Mouse (Mus musculus): ENCODE results near the gene Uba1. TPM values are rescaled to one million over a fixed set of nuclear protein-coding genes. Genes with fewer than 3 reads are reported as not detected.

The Uba1 gene
- 100 to 1,000 TPM; 365 to 398 TPM for total RNA-seq (2021)

- peak; percentile 40 to 62 for DNase-seq (ENCODE audit: extremely low spot score in 1 of 2, low spot score in 1 of 2)
Observed at GRCm38 (mm10) chrX:20658026-20658652, at the start of gene Uba1. TSS of gene Uba1 (plus strand) at chrX:20658326.

DNA sequence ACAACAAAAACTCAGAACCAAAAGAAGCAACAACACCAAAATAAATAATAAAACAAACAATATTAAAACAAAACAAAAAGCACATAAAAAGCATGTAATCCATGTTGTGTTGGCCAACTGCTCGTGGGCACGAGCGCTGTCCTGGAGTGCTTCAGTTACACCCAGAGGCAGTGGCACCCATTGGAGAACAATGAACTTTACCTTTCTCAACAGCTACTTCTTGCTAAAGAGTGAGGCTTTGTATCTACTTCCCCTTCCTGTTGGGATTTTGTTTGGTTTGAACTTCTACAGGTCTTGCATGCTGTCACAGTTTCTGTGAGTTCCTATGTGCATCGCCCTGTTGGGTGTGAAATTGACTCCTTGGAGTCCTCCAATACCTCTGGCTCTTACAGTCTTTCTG is 49.6 kb upstream of the Uba1 start:
- DNase-seq (ENCODE audit: extremely low spot score in 1 of 2, low spot score in 1 of 2) = no peak

DNA sequence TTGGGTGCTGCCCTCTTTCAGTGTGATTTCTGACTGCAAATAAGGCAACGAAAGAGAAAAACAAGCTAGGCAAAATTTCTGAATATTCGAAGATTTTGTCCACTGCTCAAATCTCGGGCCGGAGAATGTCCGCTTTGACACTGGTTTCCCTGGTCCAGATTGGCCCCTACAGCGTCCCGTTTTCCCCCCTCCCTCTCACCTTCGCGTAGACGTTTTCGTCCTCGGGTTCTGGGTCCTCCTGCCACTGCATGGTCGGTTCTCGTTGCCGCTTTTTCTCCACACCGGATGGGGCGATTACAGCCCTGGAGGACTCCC is 41.3 kb upstream of the Uba1 start:
- peak in 1 of 2 experiments; percentile 37 for DNase-seq (ENCODE audit: extremely low spot score in 1 of 2, low spot score in 1 of 2)

DNA sequence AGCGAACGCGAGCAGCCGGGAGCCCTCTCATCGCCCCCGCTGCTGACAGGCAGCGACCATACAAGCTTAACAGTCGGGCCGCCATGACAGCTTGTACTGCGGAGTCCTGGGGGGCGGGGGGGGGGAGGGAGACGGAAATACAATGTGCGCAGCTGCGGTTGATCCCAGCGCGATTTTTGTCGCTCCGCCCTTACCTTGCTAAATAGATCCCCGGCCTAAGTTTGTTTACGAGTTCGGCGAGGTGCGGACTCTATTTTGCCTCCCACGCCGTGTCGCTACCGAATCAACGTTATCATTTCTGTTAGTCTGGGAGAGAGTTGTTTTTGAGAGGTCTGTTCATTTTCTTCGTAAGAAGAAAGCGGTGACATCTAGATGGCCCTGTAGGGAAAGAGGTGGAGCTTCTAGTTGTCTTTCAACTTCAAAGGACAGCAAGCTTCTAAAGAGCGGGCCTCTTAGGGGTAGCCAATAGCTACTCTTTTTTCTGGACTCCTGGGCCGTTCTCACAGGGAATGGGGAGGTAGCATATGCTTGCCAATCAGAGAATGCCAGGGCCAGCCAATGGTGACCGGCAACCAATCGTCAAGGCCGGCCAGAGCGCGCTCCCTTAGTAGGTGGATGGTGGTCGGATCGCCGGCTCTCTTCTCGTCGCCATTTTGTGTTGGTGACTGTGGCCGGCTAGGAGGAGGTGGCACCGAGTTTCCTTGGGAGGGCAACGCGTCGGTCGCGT is 40.8 kb upstream of the Uba1 start, which contains the start of the genes Rbm10 and Ndufb11:
TSS of gene Rbm10 (plus strand) at position 328 of the 727 bp plus-strand sequence.
TSS of gene Ndufb11 (minus strand) at position 444 of the 727 bp plus-strand sequence.
- DNase-seq (ENCODE audit: extremely low spot score in 1 of 2, low spot score in 1 of 2) = peak in 1 of 2 experiments; percentile 59

DNA sequence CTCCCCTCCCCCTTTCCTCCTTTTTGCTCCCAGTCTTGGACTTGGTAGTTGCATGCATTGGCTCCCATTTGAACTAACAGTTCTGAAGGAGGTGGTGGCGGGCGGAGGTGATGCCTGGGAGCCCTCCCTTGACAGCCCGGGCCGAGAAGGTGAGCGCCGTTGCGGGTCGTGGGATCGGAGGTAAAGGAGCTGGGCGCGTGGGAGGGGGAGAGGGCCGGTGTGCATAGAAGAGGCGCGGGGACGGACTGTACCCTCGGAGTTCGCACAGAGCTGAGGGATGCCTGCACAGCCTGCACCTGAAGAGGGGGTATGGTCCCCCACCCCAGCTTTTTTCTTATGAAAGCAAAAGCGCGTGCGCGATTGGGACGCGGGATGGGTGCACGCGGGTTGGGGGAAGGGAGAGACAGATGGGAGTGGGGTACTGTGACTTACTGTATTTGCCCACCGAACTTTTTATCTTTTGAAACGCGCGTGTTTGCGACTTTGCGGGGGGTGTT is 40.2 kb upstream of the Uba1 start:
- peak; percentile 16 to 59 for DNase-seq (ENCODE audit: extremely low spot score in 1 of 2, low spot score in 1 of 2)

DNA sequence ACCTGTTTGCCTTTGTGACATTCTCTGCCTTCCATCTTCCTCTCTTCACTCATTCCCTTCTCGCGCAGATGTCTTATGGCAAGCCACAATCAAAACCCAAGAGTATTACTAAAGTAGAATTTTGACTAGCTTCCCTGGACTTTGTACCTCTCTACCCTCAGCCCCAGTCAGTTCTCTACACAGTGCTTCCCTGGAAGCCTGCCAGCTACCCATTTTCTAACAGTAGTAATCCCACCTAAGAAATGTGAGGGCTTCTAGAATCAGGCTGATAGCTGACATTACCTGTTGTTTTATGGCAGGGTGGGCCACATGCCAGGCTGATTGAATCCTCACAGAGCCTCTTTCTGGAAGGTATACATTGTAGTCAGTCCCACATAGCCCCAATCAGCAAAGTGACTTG is 20.0 kb upstream of the Uba1 start:
- no peak for DNase-seq (ENCODE audit: extremely low spot score in 1 of 2, low spot score in 1 of 2)

DNA sequence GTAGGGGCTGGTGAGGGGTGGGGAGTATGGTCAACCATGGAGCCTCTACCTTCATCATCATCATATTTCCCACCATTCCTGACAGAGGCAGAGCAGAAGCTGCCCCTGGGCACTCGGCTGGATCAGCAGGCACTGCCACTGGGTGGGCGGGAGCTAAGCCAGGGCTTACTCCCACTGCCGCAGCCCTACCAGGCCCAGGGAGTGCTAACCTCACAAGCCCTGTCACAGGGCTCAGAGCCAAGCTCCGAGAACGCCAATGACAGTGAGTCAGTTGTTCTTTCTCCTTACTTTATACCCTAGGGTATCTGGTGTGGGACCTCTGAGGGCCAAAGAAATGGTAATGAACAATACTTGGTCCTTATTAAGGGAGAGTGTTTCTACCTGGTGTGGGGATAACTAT is 13.3 kb upstream of the Uba1 start:
- DNase-seq (ENCODE audit: extremely low spot score in 1 of 2, low spot score in 1 of 2) = no peak

GRCm38 (mm10) chrX:20657593-20657992 is 533 bp upstream of the Uba1 start:
- DNase-seq (ENCODE audit: extremely low spot score in 1 of 2, low spot score in 1 of 2) = no peak

- no peak for DNase-seq (ENCODE audit: extremely low spot score in 1 of 2, low spot score in 1 of 2)
Observed at GRCm38 (mm10) chrX:20658891-20659406, 823 bp downstream of the Uba1 start.

DNA sequence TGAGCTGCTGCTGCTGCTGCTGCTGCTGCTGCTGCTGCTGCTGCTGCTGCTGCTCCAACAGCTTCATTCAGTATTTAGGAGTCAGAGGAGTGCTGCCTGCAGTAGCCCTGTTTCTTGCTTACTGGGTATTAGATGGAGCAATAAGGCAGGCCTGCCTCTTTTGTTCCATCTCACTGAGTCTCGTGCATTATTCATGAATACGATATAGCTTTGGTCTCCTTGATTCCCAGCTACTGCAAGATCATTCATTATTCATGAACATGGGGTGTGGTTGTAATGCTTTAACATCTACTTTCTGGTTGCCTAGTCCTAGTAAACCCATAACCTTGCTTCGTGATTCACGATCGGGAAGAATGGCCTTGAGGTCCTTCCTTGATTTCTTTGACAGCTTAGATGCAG is 4.2 kb downstream of the Uba1 start:
- DNase-seq (ENCODE audit: extremely low spot score in 1 of 2, low spot score in 1 of 2) = no peak

- DNase-seq (ENCODE audit: extremely low spot score in 1 of 2, low spot score in 1 of 2) = peak; percentile 58 to 61
Observed at GRCm38 (mm10) chrX:20662716-20663443, 4.8 kb downstream of the Uba1 start.

DNA sequence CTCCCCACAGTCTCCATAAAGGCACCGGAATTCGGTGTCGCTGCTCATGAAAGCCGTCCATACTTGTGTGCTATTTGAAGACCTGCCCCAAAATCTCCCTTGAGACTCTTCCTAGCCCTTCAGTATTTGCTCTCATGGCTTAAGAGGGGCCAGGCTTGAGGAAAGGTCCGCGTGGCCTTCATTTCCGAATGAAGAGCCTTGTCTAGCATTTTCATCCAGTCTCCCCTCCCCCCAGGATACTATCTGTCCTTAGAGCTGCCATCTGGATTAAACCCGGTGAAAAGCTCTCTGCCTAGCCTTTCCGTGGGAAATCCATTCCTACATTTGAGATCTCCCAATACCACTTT is 5.3 kb downstream of the Uba1 start:
- peak in 1 of 2 experiments; percentile 9 for DNase-seq (ENCODE audit: extremely low spot score in 1 of 2, low spot score in 1 of 2)

GRCm38 (mm10) chrX:20687519-20688067 is 29.5 kb downstream of the Uba1 start, which contains the start of gene Cdk16:
TSS of gene Cdk16 (plus strand) at chrX:20687954.
- DNase-seq (ENCODE audit: extremely low spot score in 1 of 2, low spot score in 1 of 2) = peak; percentile 43 to 44

- peak; percentile 67 to 69 for DNase-seq (ENCODE audit: extremely low spot score in 1 of 2, low spot score in 1 of 2)
Observed at GRCm38 (mm10) chrX:20688068-20688547, 30.0 kb downstream of the Uba1 start.

- peak; percentile 16 to 33 for DNase-seq (ENCODE audit: extremely low spot score in 1 of 2, low spot score in 1 of 2)
Observed at GRCm38 (mm10) chrX:20688615-20689014, 30.5 kb downstream of the Uba1 start.

DNA sequence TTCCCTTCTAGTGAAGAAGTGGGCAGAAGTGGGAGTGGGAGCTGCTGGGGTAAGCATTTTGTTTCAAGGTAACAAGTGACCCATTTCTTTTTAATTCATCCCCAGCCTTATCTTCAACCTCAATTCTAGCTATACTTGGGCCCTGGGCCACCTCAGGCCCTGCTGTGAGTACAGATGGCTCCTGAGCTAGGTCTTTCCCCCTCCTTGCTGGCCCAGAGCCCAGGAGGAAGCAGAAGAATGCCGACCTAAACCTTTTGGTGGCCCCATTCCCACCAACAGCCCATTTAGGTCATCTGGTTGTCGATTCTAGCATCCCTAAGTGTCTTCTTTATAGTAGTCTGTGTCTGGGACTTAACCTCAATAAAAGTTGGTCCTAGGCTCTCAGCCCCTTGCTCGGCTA is 33.4 kb downstream of the Uba1 start:
- DNase-seq (ENCODE audit: extremely low spot score in 1 of 2, low spot score in 1 of 2) = no peak

GRCm38 (mm10) chrX:20692616-20693015 is 34.5 kb downstream of the Uba1 start:
- no peak for DNase-seq (ENCODE audit: extremely low spot score in 1 of 2, low spot score in 1 of 2)

DNA sequence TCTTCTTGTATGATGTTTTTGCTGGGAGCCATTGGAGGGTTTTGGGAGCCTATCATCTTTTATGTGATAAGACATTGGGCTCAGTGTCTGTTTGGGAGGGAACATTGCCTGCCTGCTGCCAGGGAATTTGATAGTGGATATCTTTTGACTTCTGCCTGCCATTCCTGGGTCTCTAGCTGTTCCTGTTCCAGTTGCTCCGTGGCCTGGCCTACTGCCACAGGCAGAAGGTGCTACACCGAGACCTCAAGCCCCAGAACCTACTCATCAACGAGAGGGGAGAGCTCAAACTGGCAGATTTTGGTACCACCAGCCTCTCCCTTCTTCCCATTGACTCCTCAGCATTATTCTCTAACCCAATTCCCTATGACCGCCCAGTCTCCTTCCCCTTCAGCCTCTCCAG is 37.7 kb downstream of the Uba1 start:
- no peak for DNase-seq (ENCODE audit: extremely low spot score in 1 of 2, low spot score in 1 of 2)

GRCm38 (mm10) chrX:20703741-20704290 is 45.7 kb downstream of the Uba1 start, which contains the start of gene Usp11:
TSS of gene Usp11 (plus strand) at chrX:20703906.
- peak; percentile 35 to 41 for DNase-seq (ENCODE audit: extremely low spot score in 1 of 2, low spot score in 1 of 2)

Measured in layer of hippocampus, postnatal 25 days (tissue).